Mouse (Mus musculus) heart, adult 11 months (tissue): ENCODE measurements at regions not wholly inside any gene's neighbourhood (a gene's known extent, or its start where the extent isn't known, plus 50 kb on each side); places are given as distances from the start of the nearest gene placed in this dataset.
A peak's percentile ranks its signal among the peaks of the same experiment; 100 is the strongest.
"Not testable (repeated sequence)": the region's sequence is repeated elsewhere in the genome, so short reads cannot be mapped to it uniquely, and the experiment has no call there.

Experiments
- DNase-seq: peaks from one replicate; pipeline ENCODE4 v3.0.0; 2022

GRCm38 (mm10) chr6:82143496-82143895 is 102.7 kb downstream of the Eva1a start:
- peak; percentile 63 for DNase-seq

DNA sequence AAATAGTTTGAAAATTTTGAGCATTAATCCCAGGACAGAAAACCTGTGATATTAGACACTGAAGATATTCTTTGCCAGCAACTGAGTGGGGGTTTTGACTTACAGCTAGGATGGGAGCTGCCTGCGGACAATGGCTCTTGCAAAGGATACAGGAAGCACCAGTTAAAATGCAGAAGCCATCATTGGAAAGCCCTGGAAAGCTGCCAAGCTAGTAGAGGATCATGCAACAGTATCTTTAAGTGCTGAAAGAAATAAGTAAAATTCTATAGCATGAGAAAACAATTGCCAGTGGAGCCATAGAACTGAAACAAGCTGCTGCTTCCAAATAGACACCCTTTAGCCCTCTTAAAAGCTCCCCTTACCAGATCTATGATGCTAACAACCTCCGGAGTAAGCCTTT is 109.2 kb downstream of the Eva1a start:
- peak; percentile 29 for DNase-seq

DNA sequence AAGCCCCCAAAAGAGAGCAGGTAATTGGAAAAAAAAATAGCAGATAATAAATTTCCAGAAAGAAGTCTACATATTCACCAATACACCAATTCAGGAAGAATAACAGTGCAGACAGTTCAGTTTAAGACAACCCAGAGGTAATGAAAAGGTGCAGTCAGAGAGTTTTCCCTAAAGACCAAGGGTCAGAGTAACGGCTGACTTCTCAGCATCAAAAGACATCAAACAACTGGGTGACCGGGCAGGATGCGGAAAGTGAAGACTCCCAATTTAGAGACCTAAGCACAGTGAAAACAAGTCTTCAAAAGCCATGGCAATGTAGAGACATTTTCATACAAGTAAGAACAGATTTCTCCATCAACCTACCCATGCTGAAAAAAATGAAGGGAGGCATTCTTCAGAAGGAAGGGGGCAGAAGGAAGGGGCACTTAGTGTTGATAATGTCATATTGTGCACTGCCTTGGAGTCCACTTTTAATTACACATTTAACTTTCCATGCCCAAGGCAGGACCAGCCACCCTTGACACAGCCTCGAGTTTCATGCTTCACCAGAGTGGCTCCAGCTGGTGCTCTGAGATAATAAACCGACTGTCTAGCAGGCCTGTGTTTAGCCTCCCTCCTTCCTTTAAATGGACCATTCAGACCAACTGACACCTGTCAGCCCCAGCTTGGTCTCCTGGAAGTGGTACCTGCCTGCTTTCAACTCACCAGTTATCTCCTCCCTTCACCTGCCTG is 129.7 kb downstream of the Eva1a start:
- DNase-seq = no peak

- peak; percentile 13 for DNase-seq
These were observed 134.1 kb downstream of the Eva1a start for GRCm38 (mm10) chr6:82174943-82175342.

- DNase-seq = no peak
These were observed 159.3 kb downstream of the Eva1a start for GRCm38 (mm10) chr6:82200130-82200529.

GRCm38 (mm10) chr6:82204821-82205566 is 164.2 kb downstream of the Eva1a start:
- no peak for DNase-seq

- DNase-seq = peak; percentile 80
These were observed 164.3 kb upstream of the Tacr1 start for GRCm38 (mm10) chr6:82237834-82238233.

GRCm38 (mm10) chr6:82240584-82241245 is 161.4 kb upstream of the Tacr1 start:
- DNase-seq = peak; percentile 22

DNA sequence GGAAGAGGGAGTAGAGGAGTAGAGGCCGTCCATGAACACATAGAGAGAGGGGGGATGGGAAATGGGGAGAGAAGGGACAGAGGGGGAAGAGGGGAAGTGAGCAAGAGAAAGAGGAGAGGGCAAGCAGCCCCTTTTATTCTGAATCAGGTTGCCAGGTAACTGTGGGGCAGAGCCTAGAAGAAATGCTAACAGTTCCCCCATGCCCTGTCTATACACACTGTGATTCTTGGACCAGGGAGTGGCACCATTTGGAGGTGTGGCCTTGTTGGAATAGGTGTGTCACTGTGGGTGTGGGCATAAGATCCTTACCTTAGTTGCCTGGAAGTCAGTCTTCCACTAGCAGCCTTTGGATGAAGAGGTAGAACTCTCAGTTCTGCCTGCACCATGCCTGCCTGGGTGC is 154.5 kb upstream of the Tacr1 start:
- peak; percentile 86 for DNase-seq

DNA sequence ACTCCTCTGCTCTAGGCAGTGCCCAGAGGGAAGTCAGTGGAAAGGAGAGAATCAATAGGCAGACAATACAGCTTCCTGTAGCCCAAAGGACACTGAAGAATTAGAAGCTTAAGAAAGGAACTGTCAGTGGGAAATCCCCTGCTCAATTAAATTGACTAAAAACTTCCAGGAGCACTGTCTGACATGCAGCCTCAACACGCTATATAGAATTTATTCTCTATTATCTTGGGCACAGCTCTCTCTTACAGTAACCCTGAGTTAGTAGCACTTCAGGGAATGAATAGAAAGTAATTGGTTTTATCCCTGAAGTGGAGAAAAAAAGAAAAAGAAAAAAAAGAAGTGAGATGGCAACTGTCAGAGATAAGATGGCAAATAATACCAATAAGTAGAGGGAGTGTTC is 117.6 kb upstream of the Tacr1 start:
- no peak for DNase-seq

DNA sequence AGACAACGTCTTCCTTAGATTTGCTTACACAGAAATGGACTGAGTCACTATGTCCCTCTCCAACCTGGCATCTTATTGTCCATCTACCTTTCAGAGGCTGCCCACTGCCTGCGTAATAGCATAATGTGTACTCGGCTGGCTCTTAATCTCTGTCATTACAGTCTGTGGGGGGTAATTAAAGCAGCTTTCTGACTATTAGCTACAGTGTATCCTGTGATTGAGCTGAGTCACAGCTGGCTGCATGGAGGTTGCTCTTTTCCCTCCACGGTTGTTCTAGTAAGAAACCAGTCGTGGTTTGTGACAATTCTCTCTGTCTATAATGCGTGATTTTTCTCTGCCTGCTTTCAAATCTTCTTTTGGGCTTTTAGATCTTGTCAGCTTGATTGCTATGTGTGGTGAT is 116.9 kb upstream of the Tacr1 start:
- no peak for DNase-seq

GRCm38 (mm10) chr6:82293507-82293906 is 108.6 kb upstream of the Tacr1 start:
- no peak for DNase-seq

DNA sequence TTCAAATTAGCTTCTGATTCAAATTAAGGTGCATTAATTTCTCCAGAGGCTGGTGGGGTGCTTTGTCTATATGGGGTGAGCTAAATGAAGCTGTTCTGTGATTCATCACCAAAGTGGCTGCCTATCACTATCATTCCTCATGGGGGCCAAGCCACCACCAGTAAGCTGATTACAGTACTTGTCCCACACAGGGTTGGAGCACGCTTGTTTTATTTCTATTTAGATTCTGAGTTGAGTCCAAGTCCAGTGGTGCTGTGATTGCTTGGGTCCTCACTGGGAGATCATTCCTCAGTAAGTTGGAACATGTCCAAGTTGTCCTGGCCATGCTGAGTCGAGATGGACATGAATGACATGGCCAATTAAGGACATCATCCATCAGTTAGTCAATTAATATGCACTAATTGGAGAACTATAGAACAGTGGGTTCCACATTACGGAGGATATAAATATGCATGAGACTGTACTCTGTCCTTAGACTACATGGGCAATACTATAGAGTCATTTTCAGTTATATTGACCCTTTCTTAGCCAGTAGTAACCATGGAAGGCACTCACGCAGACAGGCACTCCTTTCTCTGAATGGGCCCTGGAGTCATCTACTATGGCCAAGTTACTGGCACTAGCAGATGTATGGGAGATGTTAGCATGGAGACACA is 105.3 kb upstream of the Tacr1 start:
- DNase-seq = no peak

DNA sequence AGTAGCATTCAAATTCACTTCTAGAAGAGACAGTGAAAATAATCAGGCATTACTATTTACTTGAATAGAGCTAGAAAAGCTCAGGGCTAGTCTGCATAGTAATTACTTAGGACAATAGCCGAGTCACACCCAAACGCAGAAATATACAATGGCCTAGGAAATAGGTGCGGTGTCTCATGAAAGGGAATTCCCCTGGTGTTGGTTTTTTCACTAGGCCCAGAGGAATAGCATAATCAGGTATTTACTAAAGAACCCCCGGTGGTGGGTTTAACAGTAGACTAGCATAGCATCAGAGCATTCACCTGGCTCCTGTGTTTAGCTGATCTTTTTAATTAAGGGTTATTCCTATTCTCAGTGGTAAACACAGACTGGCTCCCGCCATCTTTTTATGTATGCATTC is 99.9 kb upstream of the Tacr1 start:
- not testable (repeated sequence) for DNase-seq

- no peak for DNase-seq
These were observed 88.4 kb upstream of the Tacr1 start for GRCm38 (mm10) chr6:82313691-82314090.
